Mouse (Mus musculus) urinary bladder, postnatal 36 days (tissue): ENCODE data around the gene Pou4f2.
A peak's percentile ranks its signal among the peaks of the same experiment; 100 is the strongest.

Experiments
- DNase-seq, 2 experiments: peaks; one replicate each; pipeline ENCODE4 v3.0.0; 2022; ENCODE audit warnings: low spot score in 2 of 2, mixed read lengths in 1 of 2

Gene Pou4f2

DNA sequence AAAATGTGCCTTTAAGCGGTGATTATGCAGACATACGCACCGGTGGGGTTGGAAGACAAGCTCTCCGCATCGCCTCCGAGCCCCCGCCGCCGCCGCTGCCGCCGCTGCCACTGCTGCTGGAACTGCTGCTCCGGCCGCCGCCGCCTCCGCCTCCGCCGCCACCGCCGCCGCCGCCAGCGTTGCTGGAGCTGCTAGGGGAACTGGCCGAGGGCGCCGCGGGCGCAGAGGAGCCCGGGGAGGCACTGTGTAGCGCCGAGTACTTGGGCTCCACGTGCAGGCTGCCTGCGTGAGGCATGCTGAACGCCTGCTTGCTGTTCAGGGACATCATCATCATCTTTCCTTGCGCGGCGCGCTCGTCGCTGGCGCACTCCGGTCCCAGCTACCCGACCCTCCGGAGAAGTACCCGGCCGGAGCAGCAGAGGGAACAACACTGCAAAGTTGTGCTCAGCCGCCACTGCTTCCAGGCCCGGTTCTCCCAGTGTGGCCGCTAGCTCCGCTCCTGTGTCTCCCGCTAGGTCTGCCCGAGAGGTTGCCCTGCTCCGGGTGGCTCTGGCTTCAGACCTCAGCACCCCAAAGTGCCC is at the start of gene Pou4f2:
Gene Pou4f2, minus strand, starts transcription at position 575 of the 581 bp plus-strand sequence.
- no peak for DNase-seq

DNA sequence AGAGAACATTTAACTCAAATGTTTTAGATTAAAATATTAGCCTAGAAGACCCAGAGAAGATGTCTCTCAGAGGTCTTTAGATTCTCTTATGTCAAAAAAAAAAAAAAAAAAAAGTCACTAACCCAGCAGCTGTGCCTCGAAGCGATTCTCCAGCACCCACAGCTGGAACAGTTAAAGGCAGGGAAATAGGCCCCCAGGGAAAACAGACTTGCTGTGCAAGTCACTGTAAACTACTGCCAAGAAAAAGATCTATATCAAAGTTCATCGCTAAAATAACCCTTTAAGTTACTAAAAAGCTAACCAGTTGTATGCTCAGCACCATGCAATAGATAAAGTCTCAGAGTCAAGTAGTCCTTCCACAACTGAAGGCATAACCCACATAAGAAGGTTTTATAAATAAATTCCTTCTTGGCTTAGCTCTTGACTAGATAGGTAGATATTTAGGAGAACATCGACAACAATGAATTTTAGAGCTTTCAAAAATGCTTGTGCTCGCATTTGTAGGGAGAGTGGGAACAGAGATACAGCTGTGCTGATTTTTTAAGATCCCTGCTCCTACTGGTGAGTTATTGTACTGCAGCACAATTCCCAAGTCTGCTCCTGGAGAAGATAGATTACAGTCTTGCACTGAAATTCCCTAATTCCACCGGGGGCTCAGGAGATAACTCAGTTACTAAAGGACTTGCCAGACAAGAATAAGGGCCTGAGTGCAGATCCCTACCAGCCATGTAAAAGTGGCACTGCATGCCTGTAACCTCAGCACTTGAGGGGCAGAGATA is 40.8 kb upstream of the Pou4f2 start:
- no peak for DNase-seq

DNA sequence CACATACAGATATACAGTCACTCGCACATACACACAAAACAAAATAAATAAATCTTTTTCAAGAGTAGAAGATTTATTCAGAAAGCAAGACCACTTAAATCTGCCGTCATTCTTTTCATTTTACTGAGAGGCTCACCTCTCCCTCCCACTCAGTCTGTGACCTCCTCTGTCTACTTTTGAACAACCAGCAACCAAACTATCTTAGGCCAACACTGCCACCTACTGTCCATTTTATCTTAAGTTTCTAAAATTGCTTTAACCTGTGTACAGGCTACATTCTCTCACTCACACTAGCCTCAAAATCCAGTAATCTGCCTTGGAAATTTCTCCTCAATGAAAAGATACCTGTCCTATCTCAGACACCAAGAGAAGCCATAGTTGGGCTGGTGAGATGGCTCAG is 31.4 kb upstream of the Pou4f2 start:
- DNase-seq, result no peak

DNA sequence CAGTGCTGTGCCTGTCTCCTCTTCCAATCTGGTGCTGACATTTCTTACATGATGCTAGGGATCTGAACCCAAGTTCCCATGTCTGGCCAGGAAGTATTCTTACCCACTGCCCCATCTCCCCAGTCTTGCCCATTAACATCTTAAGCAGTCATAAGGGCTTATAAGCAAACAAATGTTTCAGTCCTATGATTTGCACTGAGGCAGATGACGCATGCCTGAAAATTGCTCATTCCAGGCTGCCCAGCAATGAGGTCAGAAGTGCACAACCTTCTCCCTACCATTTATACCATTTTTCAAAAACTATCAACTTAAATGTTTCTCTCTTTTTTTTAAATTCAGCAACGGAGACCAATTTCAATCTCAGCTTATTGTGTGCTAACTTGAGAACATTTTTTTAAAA is 27.5 kb upstream of the Pou4f2 start:
- no peak for DNase-seq

DNA sequence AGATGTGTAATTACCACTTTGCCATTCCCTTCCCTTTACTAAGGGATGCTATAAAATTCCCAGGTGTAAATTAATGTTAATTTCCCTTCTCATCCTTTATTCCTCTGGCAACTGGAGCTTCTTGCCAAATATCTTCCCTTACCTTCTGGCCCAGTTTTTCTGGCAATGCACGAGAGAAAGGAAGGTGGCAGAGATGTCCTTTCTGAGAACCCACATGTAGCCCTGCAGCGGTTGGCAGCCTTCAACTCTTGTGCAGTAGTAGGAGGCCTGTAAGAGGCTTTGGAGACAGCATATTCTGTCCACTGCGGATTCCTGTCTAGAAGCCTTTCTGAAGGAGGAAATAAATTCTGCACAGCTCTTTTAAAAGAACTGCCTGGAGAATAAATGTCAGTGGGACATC is 20.0 kb upstream of the Pou4f2 start:
- no peak for DNase-seq

GRCm38 (mm10) chr8:78442781-78443180 is 6.3 kb upstream of the Pou4f2 start:
- DNase-seq, result no peak

DNA sequence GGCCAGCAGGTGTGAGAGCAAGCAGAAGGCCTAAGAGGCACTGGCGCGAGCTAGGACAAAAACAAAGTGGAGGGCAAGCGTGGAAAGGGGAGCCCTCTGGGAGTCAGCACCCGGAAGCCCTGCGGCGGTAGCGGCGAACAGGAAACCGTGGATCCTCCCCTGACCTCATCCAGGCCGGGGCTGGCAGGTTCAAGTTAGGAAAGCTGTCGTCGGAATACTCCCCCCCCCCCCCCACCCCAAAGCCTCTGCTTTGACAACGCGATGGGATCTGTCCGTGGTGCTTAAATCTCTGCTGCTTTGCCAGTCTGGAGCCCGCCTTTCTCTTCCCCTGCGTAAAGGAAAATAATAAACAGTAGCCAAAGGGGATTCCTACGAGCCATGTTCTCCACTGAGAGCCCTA is 1.7 kb upstream of the Pou4f2 start:
- DNase-seq, result no peak

DNA sequence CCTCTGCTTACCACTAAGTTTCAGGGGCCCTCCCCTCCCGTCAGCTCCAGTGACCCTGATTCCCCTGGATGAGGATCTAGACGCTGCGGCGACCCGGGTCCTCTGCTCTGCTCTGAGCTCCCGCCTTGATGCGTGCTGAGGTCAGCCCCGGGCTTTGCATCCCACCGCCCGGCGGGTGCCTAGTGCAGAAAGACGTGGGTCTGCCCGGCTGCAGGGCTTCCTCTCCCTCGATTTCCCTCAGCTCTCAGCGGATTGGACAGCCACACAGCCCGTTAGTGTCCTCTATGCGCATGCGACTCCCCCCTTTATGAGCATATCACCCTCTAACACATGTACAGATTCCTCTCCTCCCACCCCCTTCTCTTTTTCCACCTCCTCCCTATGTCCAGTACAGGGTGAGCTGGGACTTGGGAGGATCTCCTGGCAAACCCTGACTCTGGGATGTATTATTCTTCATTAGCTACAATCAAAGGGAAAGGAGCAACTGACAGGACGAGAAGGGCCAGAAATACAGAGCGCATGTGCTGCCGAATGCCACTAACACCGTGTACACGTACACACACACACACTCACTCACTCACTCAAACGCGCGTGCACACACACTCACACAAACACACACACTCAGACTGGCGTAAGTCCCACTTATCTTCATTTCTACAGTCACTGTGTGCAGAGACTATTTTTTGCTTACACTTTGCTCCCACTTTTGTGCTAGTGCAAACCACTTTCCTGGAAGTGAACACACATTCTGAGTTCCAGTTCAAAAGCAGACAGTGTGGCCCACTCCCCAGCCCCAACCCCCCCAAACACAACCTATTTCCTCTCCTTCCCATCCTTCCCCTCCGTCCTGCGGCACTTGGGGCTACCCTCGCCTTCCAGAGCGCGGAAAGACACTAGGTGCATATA is 948 bp upstream of the Pou4f2 start:
- DNase-seq, result no peak

GRCm38 (mm10) chr8:78436661-78437060 is 216 bp upstream of the Pou4f2 start:
- no peak for DNase-seq

DNA sequence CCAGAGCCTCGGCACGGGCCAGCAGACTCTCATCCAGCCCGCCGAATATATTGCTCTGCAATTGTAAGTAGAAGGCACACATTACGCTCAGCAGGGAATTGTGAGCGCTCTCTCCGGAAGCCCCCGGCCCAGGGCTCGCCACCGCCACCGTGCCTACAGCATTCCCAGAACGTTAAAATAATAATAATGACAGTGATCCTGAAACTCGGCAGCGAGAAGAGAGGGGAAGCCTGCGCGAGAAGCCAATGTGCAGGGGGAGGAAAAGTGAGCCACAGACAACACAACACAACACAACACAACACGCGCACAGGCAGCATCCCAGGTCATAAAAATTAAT is 853 bp downstream of the Pou4f2 start:
- no peak for DNase-seq

GRCm38 (mm10) chr8:78434823-78435623 is 1.4 kb downstream of the Pou4f2 start:
- DNase-seq, result no peak

DNA sequence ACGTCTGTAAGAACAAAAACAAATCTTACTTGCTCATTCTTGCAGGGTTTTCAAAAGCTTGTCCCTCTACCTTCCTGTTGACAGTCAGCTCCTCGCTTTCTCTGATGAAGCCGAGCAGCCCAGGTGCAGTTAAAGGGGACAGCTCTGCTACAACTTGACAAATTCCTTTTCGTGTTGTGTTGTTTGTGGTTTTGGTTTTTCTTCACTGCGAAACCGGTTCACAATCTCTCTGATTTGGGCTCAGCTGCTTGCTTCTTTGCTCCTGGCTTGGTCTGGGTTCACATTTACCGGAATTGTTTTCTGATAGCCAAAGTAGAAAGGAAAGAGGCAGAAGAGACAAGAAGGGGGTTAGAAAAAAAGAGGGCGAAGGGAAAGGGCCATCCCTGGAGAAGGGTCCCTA is 2.1 kb downstream of the Pou4f2 start:
- no peak for DNase-seq

GRCm38 (mm10) chr8:78433318-78433717 is 3.1 kb downstream of the Pou4f2 start:
- no peak for DNase-seq

DNA sequence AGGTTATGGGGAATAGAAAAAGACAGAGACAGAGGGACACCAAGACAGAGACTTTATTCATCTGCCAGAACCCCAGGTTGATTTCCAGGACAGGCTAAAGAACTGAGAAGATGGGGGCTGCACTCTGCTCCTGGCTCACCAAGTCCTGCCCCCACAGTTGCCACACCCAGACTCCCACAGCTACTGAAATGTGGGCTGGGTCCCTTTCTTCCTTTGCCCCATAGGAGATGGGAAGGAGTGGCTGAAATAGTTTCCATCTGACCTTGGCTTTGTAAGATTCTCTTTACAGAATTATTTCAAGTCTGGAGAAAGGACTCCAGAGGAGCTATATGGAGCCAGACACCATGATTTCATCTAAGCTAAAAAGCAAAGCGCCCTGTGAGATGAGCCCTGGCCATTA is 4.0 kb downstream of the Pou4f2 start:
- no peak for DNase-seq

- DNase-seq, result peak in 1 of 2 experiments; percentile 15
These were observed 5.1 kb downstream of the Pou4f2 start for GRCm38 (mm10) chr8:78431356-78431755.

DNA sequence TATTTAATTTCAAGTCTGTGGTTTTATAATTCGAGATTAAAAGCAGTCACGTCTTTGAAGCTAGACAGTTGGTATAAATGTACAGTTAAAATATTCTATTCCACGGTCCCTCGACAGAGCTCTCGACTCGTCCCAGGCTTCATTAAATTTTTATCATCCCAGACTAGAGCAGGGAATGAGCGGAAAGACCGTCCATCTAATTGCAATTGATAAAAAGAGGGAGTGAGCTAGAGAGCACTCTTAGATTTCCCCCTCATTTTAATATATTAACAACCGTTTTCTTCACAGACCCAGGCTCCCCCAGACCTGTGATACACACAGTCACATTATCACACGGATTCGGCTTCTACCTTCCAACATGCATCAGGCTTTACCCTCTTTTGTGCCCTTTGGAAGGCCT is 8.3 kb downstream of the Pou4f2 start:
- DNase-seq, result no peak

GRCm38 (mm10) chr8:78427769-78428130 is 8.7 kb downstream of the Pou4f2 start:
- no peak for DNase-seq

- no peak for DNase-seq
These were observed 9.3 kb downstream of the Pou4f2 start for GRCm38 (mm10) chr8:78426875-78427768.

DNA sequence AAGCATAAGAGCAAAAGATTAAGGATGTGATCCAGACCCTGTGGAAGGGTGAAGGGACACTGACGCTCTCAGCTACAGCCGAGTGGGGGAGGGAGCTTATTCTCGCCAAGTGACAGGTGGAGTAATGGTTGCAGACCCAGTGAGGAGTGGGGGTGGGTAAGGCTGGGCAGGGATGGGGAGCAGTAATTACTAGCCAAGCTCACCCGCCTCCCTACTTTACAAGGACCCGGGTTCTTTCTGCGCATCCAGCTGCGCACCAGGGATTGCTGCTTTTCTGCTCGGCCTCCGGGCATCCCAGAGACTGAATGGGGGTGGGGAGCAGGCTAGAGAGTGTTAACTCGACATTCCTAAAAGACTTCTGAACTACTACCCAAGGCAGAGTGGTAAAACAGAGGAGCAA is 10.0 kb downstream of the Pou4f2 start:
- no peak for DNase-seq

- no peak for DNase-seq
These were observed 12.5 kb downstream of the Pou4f2 start for GRCm38 (mm10) chr8:78423937-78424336.

DNA sequence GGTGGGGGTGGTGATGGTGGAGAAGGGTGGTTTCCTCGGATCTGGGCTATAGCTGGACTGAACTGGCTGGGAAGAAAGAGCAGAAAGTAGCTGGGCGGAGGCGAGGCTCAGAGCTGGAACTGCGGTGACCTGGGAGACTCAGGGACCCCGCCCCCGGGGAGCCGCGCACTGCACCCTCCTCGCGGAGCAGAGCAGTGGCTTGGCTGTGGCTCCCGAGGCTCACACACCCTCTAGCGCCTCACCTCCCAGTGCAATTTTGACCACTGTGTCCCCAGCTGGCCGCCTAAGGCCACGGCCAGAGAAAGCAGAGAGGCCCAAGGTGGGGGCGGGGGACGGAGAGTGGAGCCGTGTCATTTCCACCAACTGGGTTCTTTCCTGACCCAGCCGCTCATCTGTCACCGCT is 16.3 kb downstream of the Pou4f2 start:
- no peak for DNase-seq
